Mouse (Mus musculus) megakaryocyte progenitor cell, adult 5-6 weeks (primary cell): ENCODE results near the gene Thap3. TPM values are rescaled to one million over a fixed set of nuclear protein-coding genes. Genes with fewer than 3 reads are reported as not detected.

ENCODE experiments used
- ATAC-seq: replicated peaks from 2 replicates; pipeline ENCODE4 v1.8.0; 2016; ENCODE audit warnings: mild to moderate bottlenecking, moderate TSS enrichment, inconsistent platforms; ENCODE audit not compliant: poor library complexity
- total RNA-seq, 2 experiments: library from RNA; stranded (forward) in 1 of 2; stranded (reverse) in 1 of 2; fragments of 157-497, 149-512 nt in 1 of 2; fragments of 200-1000 nt in 1 of 2; gene quantifications; 2 replicates each; pipeline versions ENCODE4 v1.2.3 to v1.2.4; 2015 to 2017

The Thap3 gene
- total RNA-seq, 2 experiments from 2014 or later: 6.1 to 8.0 TPM

DNA sequence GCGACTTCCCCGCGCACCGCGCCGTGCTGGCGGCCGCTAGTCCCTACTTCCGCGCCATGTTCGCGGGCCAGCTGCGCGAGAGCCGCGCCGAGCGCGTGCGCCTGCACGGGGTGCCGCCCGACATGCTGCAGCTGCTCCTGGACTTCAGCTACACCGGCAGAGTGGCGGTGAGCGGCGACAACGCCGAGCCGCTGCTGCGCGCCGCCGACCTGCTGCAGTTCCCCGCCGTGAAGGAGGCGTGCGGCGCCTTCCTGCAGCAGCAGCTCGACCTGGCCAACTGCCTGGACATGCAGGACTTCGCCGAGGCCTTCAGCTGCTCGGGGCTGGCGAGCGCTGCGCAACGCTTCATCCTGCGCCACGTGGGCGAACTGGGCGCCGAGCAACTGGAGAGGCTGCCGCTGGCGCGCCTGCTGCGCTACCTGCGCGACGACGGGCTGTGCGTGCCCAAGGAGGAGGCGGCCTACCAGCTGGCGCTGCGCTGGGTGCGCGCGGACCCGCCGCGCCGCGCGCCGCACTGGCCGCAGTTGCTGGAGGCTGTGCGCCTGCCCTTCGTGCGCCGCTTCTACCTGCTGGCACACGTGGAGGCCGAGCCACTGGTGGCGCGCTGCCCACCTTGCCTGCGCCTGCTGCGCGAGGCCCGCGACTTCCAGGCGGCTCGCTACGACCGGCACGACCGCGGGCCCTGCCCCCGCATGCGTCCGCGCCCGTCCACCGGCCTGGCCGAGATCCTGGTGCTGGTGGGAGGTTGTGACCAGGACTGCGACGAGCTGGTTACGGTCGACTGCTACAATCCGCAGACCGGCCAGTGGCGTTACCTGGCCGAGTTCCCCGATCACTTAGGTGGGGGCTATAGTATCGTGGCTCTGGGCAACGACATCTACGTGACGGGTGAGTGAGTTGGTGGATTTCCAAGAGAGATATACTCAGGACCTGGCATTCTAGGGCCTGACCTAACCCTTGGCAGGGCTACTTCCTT, 20.6 kb upstream of the Thap3 start:
- ATAC-seq: peak; percentile 9; the same call in 1 of the 2 replicates

DNA sequence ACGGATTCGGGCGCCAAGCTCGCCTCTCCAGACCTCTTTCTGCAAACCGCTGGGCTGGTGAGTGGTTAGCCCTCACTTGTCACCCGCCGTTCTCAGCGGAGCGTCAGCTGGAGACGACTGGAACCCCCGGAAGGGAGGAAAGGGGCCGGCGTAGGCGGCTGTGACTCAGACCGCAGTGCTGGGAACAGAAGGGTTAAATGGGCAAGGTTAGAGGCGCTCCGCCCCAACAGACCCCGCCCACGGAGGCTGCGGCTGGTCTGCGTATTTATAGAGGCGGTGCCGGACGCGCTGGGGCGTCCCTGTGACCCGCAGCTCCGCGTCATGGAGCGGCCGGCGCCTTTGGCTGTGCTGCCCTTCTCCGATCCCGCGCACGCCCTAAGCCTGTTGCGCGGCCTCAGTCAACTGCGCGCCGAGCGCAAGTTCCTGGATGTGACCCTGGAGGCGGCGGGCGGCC, 19.9 kb upstream of the Thap3 start, which contains the start of gene Klhl21:
TSS of gene Klhl21 (plus strand) at position 182 of the 454 bp plus-strand sequence.
- peak; percentile 77 for ATAC-seq

DNA sequence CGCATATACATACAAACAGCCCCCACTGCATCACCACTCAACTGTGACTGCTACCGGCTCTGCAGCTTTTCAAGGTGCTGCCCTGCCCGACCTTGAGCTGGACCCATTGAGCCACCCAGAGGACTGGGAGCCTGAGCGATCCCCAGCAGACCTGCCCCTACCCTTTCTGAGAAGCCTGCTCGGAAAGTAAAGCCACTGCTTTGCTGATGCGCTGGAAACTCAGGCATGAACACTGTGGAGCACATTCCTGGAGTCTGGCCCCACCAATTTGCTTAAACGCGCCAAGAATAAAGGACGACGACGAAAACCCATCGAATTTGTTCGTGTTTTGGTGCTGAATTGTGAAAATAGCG, 19.3 kb upstream of the Thap3 start:
- no peak for ATAC-seq

DNA sequence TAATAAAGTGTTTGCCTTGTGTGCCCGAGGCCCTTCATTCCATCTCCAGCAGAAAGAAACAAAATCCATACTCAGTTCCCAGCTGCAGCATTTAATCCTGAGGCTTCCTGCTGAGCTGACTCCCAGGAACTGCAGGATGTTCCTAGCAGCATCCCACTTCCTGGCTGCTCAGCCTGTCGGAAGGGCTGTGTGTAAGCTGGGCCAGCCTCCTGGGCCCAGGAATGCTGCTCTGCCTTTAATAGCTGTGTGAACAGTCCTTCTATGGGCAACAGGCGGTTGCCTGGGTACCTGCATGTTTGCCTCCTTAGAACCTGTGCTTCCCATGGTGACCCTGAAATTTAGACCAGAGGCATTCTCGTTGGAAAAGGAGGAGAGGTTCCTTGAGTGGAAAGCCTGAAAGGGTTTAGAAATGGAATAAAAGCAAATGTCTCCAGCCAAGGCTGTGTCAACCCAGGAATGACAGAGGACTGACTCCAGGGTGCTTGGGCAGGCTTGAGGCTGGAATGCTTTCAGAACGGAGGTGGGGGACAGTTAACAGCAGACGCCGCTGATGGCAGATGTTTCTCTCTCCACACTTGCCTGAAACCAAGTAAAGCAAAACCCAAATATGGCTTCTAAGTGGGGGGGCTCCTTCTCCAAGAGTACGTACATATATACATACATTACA, 18.8 kb upstream of the Thap3 start:
- ATAC-seq: no peak

DNA sequence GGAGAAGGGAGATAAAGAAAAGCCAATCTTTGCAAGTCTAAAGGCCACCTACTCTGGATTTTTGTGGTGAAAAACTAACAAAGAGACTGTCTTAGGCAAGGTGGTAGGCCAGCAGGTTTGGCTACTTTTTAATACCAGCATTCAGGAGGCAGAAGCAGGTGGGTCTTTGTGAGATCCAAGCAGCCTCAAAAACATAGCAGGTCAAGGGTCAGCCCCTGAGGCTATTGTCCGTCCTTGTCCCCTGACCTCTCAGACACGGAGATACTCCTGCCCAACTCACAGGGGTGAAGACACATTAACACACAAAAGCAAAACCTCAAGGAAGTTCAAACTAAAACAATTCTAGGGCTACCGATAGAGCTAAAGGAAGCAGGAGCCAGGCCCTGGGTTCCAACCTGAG, 18.0 kb upstream of the Thap3 start:
- ATAC-seq: no peak

DNA sequence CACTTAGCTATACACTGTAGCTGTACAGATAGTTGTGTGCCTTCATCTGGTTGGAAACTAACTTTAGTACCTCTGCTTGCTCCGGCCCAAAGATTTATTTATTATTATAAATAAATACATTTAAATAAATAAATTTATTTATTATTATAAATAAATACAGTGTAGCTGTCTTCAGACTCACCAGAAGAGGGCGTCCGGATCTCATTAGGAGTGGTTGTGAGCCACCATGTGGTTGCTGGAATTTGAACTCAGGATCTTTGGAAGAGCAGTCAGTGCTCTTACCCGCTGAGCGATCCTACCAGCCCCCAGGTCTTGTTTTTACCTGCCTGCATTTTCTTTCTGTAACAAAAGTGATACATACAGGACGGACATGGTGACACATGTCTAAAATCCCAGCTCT, 17.3 kb upstream of the Thap3 start:
- ATAC-seq: no peak

DNA sequence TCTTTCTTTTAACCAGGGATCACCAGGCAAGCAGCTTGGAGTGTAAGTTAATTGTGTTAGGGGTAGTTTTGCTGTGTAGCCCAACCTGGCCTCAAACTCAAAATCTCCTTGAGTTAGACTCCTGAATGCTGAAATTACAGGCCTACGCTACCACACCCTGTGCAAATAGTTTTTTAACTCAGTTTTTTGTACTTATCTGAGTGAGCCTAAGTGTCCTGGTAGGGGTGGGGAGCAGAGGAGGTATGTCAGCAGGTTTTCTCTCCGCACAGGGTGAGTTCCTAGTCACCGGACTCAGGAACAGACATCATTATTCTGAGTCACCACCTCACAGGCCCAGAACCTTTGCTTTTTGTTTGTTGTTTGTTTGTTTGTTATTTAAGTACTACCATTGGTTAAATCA, 13.3 kb upstream of the Thap3 start:
- no peak for ATAC-seq

DNA sequence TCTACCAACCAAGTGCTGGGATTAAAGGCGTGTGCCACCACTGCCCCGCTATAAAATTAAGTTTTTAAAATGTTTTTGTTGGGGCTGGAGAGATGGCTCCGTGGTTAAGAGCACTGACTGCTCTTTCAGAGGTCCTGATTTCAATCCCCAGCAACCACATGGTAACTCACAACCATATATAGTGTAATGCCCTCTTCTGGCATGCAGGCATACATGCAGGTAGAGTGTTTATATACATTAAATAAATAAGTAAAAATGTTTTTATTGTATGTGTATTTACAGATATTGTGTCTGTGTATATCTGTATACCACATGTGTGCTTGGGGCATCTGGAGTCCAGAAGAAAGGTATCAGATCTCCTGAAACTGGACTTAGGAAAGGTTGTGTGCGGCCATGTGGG, 12.5 kb upstream of the Thap3 start:
- no peak for ATAC-seq

DNA sequence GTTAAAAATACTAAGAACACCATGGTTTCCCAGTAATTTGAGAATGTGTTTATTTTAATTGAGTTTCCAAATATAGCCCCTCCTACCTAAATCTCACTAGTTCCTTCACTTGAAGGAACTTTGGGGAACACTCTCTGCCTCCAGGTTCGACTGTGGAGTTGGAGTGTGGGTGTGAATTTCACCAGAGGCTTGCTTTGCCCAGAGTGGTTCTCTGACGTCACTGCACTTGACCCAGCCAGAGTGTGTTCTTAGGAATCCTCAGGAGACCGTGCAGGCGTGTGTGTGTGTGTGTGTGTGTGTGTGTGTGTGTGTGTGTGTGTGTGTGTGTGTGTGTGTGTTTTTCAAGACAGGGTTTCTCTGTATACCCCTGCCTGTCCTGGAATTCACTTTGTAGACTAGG, 12.1 kb upstream of the Thap3 start:
- ATAC-seq: no peak

DNA sequence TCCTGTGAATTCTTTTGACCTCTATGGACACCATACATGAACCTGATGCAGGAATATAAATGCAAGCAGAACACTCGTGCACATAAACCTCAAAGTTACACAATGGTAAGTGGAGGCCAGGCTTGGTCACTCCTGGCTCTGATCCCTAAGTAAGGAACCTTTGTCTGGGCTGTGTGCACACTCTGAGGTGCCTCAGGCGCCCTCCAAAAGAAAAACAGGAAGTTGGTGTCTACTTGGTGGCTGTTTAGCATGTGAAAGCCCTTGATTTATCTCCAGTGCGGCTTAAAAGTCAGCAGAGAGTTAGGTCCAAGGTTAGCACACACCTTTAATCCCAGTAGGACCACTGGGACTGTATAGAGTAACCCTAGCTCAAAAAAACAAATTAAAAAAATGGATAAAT, 10.7 kb upstream of the Thap3 start:
- ATAC-seq: peak; percentile 44

DNA sequence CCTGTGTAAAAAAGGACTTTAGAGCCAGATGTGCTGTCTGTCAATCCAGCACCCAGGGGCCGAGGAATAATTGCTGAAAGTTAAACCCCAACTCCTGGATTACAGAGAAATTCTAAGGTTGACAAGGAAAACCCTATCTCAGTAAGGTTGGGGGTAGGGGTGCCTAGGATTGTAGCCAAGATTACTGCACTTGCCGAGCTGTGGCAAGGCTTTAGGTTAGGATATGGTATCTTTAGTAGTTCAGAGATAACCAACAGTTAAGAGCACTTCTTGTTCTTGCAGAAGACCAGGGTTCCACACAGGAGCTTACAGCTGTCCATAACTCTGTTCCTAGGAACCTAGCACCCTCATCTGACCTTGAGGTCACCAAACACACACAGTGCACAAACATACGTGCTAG, 8.9 kb upstream of the Thap3 start:
- no peak for ATAC-seq

DNA sequence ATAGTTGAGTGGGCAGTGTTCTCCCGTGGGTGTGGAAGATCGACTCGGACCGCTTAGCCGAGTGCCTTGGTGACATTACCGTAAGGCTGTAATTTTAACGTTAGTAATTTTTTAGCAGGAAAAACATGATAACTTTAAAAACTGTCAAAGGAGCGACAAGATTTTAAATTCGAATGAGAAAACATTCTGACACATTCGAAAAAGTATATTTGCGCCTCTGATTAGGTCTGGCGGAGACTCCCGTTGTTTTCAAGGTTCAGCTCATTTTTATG, 8.1 kb upstream of the Thap3 start:
- ATAC-seq: no peak

DNA sequence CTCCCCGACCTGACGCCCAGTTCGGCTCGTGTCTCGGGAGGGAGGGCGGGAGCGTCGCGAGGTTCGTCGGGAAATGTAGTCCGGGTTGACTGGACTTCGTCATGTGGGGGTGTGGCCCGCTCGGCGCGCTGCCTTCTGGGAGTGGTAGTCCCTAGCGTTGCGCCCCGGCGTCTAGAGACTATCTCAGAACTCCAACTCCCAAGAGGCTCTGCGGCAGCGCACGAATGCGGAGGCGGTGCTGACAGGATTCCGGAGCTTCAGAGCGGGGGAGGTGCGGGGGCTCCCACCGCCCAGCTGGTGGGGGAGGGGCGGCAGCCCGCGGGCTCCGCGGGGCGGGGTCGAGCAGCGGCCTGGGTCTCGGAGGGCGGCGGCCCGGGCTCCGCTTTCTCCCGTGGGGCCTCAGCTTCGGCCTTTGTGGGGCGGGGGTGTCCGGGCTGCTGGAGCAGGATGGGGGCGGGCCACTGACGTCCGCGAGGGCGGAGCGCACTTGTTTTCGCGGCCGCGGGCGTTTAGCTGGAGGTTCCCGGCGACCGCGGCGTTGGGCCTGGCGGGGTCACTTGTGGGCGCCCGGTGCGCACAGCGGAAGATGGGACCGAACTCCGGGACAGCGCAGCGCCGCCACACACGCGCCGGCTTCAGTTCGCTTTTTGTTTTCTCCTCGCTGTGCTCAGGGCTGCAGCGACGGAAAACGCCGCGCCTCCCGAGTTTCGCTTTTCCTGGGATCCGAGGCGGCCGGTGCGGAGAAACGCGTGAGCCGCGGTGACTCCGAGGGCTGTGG, 7.6 kb upstream of the Thap3 start, which contains the start of gene Phf13:
TSS of gene Phf13 (minus strand) at position 86 of the 778 bp plus-strand sequence.
- peak; percentile 84 for ATAC-seq

DNA sequence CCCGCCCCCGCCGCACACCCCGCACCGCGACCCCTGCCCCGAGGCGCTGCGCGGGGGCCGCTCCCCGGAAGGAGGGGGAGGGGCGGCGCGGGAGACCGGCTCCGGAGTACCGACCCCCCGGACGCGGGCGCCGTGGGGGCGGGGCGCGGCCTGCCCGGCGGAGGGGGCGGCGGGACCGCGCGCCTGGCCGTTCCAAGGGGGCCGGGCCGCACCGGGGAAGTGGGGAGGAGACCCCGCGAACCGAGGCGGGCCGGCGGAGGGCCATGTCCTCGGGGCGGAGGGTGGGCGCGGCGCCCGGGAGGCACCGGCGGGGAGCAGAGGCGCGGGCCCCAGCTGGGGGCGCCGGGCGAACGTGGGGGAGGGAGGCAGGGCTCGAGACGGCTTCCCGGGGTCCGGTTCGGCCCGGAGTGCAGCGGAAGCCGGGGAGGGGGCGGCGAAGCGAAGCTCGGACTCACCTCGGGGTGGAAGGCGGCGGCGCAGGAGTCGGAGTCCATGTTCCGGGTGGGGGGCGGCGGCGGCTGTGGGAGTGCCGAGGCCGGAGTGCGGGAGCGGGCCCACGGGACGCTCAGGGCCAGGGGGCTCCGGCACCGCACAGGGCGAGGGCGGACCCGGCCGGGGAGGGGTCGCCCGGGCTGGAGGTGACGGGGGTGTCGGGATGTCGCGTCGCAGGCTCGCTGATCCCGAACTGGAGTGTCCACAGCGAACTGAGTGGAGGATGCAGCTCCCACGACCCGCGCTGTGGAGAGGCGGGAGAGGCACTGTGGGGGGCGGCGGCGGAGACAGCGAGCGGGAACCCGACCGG, 6.8 kb upstream of the Thap3 start:
- no peak for ATAC-seq

DNA sequence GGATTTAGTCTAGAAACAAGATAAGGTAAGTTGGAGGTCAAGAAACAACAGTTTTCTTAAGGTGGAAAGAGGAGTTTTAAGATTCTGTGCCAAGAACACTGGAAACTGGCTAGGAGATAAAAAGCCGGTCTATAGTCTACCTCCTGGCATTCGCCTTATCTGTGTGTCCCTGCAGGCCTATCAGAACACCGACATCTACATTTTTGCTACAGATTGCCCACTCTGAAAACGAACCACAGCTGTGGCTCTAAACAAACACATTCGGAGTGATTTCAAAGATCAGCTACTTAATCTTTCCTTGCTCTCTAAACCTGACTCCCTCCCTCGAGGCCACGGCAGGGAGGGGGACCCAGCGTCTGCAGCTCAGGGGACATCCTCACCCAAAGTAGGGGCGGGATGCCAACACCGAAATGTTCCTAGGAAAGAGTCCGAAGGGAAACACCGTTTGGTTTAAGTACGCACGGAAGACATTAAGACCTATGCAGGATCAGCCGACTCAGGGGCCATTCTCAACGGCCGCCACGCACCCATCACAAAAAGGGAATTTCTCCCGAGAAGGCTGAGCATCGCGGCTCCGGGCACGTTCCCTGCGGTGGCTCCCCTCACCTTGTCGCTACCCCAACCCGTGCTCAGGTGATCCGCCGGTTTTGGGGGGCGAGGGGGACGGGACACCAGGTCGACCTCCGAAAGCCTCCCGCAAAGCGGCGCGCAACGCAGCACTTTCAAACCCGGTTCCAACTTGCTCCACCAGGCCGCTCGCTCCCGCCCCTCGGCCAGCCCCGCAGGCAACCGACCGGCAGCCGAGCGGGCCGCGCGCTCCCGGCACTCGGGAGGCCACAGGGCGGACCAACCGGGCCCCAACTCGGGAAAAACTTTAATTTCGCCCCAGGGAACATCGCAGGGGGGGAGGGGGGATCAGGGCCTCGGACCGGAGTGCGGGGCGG, 5.7 kb upstream of the Thap3 start:
- ATAC-seq: peak; percentile 59

DNA sequence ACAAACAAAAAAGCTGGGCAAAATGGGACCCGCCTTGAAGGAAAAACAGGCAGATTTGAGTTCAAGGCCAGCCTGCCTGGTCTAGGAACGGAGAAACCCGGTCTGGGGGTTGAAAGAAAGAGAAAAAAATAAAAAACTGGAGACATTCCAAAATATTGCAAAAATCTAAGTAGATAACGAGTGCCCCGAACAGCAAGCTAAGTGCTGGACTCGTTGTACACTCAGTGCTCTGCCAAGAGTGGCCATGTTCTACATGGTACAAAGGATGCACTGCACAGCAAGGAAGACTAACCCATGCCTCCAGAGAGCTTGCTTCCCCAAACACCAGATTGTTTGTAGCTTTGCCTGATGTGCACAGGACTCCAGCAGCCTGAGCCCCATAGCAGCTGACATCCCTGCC, 4.2 kb upstream of the Thap3 start:
- no peak for ATAC-seq

DNA sequence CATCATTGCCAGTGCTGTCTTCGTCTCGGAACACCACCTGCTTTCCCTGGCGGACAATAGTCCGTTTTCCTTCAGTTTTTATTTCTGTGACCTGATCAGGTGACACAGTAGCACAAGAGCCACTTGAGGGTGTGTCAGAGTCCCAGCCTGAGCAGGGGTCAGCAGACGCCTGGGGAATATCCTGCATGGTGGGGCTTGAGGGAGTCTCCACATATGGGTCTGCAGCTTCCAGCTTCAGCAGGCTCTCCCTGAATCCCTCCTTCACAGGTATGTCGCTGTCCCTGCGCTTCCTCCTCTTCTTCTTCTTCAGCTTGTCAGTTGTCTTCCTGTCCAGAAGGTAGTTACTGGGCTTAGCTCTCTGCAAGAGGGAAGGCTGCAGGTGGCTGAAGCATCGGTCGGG, 3.3 kb upstream of the Thap3 start:
- no peak for ATAC-seq

DNA sequence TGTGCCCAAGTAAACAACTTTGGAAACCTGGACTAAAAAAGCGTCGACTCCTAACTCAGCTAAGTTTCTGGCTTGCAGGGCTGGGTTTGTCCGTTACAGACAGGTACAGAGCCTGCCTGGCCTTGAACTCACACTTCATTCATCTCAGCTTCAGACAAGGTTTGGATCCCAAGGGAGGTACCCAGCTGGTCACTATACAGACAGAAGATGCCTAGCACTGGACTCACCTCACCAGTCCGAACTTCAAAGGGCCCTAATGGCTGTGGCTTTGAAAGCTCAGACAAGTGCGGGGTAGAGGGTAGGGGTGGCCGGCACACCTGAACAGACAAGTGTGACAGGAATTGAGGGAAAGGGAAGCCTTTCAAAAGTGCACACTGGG, 302 bp upstream of the Thap3 start:
- ATAC-seq: no peak

DNA sequence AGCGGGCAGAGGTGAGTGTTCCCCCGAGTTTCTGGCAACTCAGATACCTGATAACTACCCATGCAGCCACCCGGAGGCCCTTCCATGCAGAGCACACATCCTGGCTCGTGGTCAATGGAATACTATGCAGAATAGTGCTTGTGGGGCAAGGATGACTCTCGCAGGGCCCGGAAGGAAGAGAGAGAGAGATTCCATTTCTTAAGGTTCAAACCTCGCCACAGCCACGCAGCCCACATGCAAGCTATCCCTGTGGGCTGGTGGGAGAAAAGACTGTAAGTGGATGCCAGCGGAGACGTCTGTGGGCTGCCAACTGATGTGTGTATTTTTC, 819 bp downstream of the Thap3 start:
- no peak for ATAC-seq

DNA sequence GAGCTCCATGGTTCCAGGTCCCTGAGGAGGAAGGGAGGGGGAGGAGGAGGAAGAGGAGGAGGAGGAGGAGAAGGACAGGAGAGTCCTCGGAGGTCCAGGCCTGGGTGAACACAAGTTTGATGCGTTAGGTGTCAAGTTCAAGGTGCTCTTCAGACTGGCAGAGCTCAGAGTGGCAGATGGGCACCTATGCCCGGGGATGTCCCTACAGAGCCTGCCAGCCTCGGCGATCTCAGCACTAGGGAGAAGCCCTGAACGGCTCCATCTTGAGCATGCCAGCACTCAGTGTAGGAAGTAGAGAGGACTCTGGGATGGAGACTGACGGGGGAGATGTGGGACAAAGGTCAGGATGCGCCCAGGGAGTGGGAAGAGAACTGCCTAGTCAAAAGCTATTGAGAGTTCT, 2.1 kb downstream of the Thap3 start:
- no peak for ATAC-seq
